Mouse (Mus musculus): ENCODE results near the gene Anp32e.
"Not testable (repeated sequence)": the region's sequence is repeated elsewhere in the genome, so short reads cannot be mapped to it uniquely, and the experiment has no call there.

The Anp32e gene

GRCm38 (mm10) chr3:95899800-95900524, 29.1 kb upstream of the Anp32e start:
- no peak for DNase-seq (ENCODE audit: low read depth, low spot score)
- H3K27me3 ChIP-seq (ENCODE audit: control insufficient read depth, insufficient read depth, low read length, poor library complexity, severe bottlenecking) = no peaks in the 10 kb centered on the region
- H3K36me3 ChIP-seq (ENCODE audit: control insufficient read depth, insufficient read depth, low read length, poor library complexity, severe bottlenecking) = no peaks in the 10 kb centered on the region

GRCm38 (mm10) chr3:95901616-95902372, 27.3 kb upstream of the Anp32e start:
- H3K27me3 ChIP-seq (ENCODE audit: control insufficient read depth, insufficient read depth, low read length, poor library complexity, severe bottlenecking) = no peaks in the 10 kb centered on the region; the same call in 1 of the 2 replicates
- no peaks in the 10 kb centered on the region for H3K36me3 ChIP-seq (ENCODE audit: control insufficient read depth, insufficient read depth, low read length, poor library complexity, severe bottlenecking)
- no peak for DNase-seq (ENCODE audit: low read depth, low spot score)

GRCm38 (mm10) chr3:95902373-95902625, 26.7 kb upstream of the Anp32e start:
- H3K36me3 ChIP-seq (ENCODE audit: control insufficient read depth, insufficient read depth, low read length, poor library complexity, severe bottlenecking) = no peaks in the 10 kb centered on the region
- no peak for DNase-seq (ENCODE audit: low read depth, low spot score)
- no peaks in the 10 kb centered on the region; the same call in 1 of the 2 replicates for H3K27me3 ChIP-seq (ENCODE audit: control insufficient read depth, insufficient read depth, low read length, poor library complexity, severe bottlenecking)

GRCm38 (mm10) chr3:95902643-95903042, 26.4 kb upstream of the Anp32e start:
- Histone ChIP-seq H3K36me3 (ENCODE audit: control insufficient read depth, insufficient read depth, low read length, poor library complexity, severe bottlenecking) (no peaks in the 10 kb centered on the region), H3K27me3 (ENCODE audit: control insufficient read depth, insufficient read depth, low read length, poor library complexity, severe bottlenecking) (no peaks in the 10 kb centered on the region; the same call in 1 of the 2 replicates)
- no peak for DNase-seq (ENCODE audit: low read depth, low spot score)

GRCm38 (mm10) chr3:95903753-95904502, 25.1 kb upstream of the Anp32e start:
- Histone ChIP-seq H3K27me3 (ENCODE audit: control insufficient read depth, insufficient read depth, low read length, poor library complexity, severe bottlenecking) (no peaks in the 10 kb centered on the region; the same call in 1 of the 2 replicates), H3K36me3 (ENCODE audit: control insufficient read depth, insufficient read depth, low read length, poor library complexity, severe bottlenecking) (no peaks in the 10 kb centered on the region)
- no peak for DNase-seq (ENCODE audit: low read depth, low spot score)

- no peaks in the 10 kb centered on the region; the same call in 1 of the 2 replicates for H3K27me3 ChIP-seq (ENCODE audit: control insufficient read depth, insufficient read depth, low read length, poor library complexity, severe bottlenecking)
- H3K36me3 ChIP-seq (ENCODE audit: control insufficient read depth, insufficient read depth, low read length, poor library complexity, severe bottlenecking) = no peaks in the 10 kb centered on the region
- DNase-seq (ENCODE audit: low read depth, low spot score) = no peak
Measured at GRCm38 (mm10) chr3:95904568-95904967, 24.5 kb upstream of the Anp32e start, which contains the start of gene Car14. Gene Car14, minus strand, starts transcription at chr3:95904691.

GRCm38 (mm10) chr3:95905146-95905939, 23.7 kb upstream of the Anp32e start:
- H3K36me3 ChIP-seq (ENCODE audit: control insufficient read depth, insufficient read depth, low read length, poor library complexity, severe bottlenecking) = no peaks in the 10 kb centered on the region
- peak; percentile 47 for DNase-seq (ENCODE audit: low read depth, low spot score)
- no peaks in the 10 kb centered on the region; the same call in 1 of the 2 replicates for H3K27me3 ChIP-seq (ENCODE audit: control insufficient read depth, insufficient read depth, low read length, poor library complexity, severe bottlenecking)

GRCm38 (mm10) chr3:95905940-95906492, 23.0 kb upstream of the Anp32e start:
- Histone ChIP-seq H3K36me3 (ENCODE audit: control insufficient read depth, insufficient read depth, low read length, poor library complexity, severe bottlenecking) (no peaks in the 10 kb centered on the region), H3K27me3 (ENCODE audit: control insufficient read depth, insufficient read depth, low read length, poor library complexity, severe bottlenecking) (no peaks in the 10 kb centered on the region; the same call in 1 of the 2 replicates)
- peak; percentile 61 for DNase-seq (ENCODE audit: low read depth, low spot score)

- Histone ChIP-seq H3K27me3 (ENCODE audit: control insufficient read depth, insufficient read depth, low read length, poor library complexity, severe bottlenecking) (no peaks in the 10 kb centered on the region; the same call in 1 of the 2 replicates), H3K36me3 (ENCODE audit: control insufficient read depth, insufficient read depth, low read length, poor library complexity, severe bottlenecking) (no peaks in the 10 kb centered on the region)
- peak; percentile 79 for DNase-seq (ENCODE audit: low read depth, low spot score)
Measured at GRCm38 (mm10) chr3:95906860-95907259, 22.2 kb upstream of the Anp32e start.

- no peak for DNase-seq (ENCODE audit: low read depth, low spot score)
- no peaks in the 10 kb centered on the region for H3K36me3 ChIP-seq (ENCODE audit: control insufficient read depth, insufficient read depth, low read length, poor library complexity, severe bottlenecking)
Measured at GRCm38 (mm10) chr3:95907613-95908012, 21.4 kb upstream of the Anp32e start.

GRCm38 (mm10) chr3:95914706-95915105, 14.3 kb upstream of the Anp32e start:
- Histone ChIP-seq H3K36me3 (ENCODE audit: control insufficient read depth, insufficient read depth, low read length, poor library complexity, severe bottlenecking) (no peaks in the 10 kb centered on the region), H3K27me3 (ENCODE audit: control insufficient read depth, insufficient read depth, low read length, poor library complexity, severe bottlenecking) (no peaks in the 10 kb centered on the region; the same call in 1 of the 2 replicates)
- no peak for DNase-seq (ENCODE audit: low read depth, low spot score)

More at GRCm38 (mm10) chr3:95907613-95908012, 21.4 kb upstream of the Anp32e start:
- no peaks in the 10 kb centered on the region; the same call in 1 of the 2 replicates for H3K27me3 ChIP-seq (ENCODE audit: control insufficient read depth, insufficient read depth, low read length, poor library complexity, severe bottlenecking)

GRCm38 (mm10) chr3:95916760-95917159, 12.3 kb upstream of the Anp32e start:
- DNase-seq (ENCODE audit: low read depth, low spot score) = peak; percentile 18
- H3K27me3 ChIP-seq (ENCODE audit: control insufficient read depth, insufficient read depth, low read length, poor library complexity, severe bottlenecking) = no peaks in the 10 kb centered on the region; the same call in 1 of the 2 replicates
- no peaks in the 10 kb centered on the region for H3K36me3 ChIP-seq (ENCODE audit: control insufficient read depth, insufficient read depth, low read length, poor library complexity, severe bottlenecking)

GRCm38 (mm10) chr3:95920532-95920931, 8.5 kb upstream of the Anp32e start:
- not testable (repeated sequence) for H3K36me3 ChIP-seq (ENCODE audit: control insufficient read depth, insufficient read depth, low read length, poor library complexity, severe bottlenecking); H3K27me3 ChIP-seq (ENCODE audit: control insufficient read depth, insufficient read depth, low read length, poor library complexity, severe bottlenecking); DNase-seq (ENCODE audit: low read depth, low spot score)

- not testable (repeated sequence) for H3K36me3 ChIP-seq (ENCODE audit: control insufficient read depth, insufficient read depth, low read length, poor library complexity, severe bottlenecking); H3K27me3 ChIP-seq (ENCODE audit: control insufficient read depth, insufficient read depth, low read length, poor library complexity, severe bottlenecking); DNase-seq (ENCODE audit: low read depth, low spot score)
Measured at GRCm38 (mm10) chr3:95923429-95923828, 5.6 kb upstream of the Anp32e start.

Measured in splenic B cell, adult 2 months (primary cell).